9 mouse cellular contexts compared by ENCODE assay signal in the genomic region with DNA sequence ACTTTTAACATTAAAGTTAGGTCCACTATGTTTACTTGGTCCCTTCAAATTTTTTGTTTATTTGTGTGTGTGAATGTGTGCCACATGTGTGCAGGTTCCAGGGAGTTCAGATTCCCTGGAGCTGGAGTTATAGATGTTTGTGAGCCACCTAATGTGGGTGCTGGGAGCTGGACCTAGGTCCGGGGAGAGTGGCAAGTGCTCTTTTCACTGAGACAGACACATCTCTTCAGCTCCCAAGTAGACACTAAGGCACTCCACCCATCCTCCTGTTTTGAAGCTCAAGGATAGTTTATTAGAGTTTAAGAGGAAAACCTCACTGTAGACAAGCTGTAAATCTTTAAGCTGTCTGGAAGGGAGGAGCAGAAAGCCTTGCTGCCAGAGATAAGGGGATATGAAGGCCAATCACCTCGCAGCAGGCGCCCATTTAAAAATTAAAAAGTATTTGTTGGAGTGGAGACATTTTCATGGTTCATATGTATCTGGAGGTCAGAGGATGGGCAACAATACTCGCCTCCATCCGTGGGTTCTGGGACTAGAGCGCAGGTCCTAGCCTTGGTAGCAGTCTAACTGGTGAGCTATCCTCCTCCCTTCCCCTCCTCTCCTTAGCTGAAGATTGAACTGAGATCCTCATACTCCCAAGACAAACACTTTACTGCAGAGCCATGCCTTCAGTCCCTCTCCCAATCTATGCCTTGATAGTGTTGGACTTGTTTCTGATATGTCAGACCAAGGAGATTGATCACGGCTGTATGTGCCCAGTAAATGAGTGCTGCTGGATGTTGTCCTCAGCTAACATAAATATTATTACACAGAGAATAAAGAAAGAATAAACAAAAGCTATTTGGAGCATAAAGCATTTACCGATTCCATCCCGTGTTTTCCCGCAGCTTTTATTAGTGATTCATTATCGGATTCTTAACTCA. TPM values are rescaled to one million over a fixed set of nuclear protein-coding genes. Genes with fewer than 3 reads are reported as not detected.
A peak's percentile ranks its signal among the peaks of the same experiment; 100 is the strongest.
DNase-seq lines count a peak whose midpoint lies in the region; ATAC-seq lines count a peak whose summit lies in the region.
"Had no signal": no experiment of that assay in that cellular context is flagged by ENCODE, and none has a peak within 500 bp of the region (broad histone marks: within the 10 kb centered on the region; RNA-seq: fewer than 3 reads in every experiment).

No protein-coding gene starts in this region.

- no peak for ATAC-seq in limb, embryonic 12.5 days (ENCODE audit: insufficient number of reproducible peaks, insufficient read depth, low FRiP score, low TSS enrichment, low read depth)
- ATAC-seq in stomach, embryonic 16.5 days (ENCODE audit: insufficient read depth, low FRiP score) = no peak

- no peak overlapping the region for H3K4me3 ChIP-seq in limb, embryonic 12.5 days (replicated peaks)
- peak overlapping the region; percentile 71; the same call in 1 of the 2 replicates for H3K4me3 ChIP-seq in stomach, embryonic 16.5 days (replicated peaks; ENCODE audit: low read length)

- peak overlapping the region; percentile 77 for H3K4me2 ChIP-seq in limb, embryonic 12.5 days
- peak overlapping the region; percentile 86 for H3K4me2 ChIP-seq in stomach, embryonic 16.5 days (ENCODE audit: low read depth, low read length)

- intact Hi-C loops in left cerebral cortex, postnatal 25 days (cut with DNase I) = loop anchor here (1.0 kb wide), 1 partner anchor 22 kb away; a partner anchor contains a TSS

- H3K9ac ChIP-seq in limb, embryonic 12.5 days (replicated peaks) = no peak overlapping the region
- peak overlapping the region; percentile 80; the same call in 1 of the 2 replicates for H3K9ac ChIP-seq in stomach, embryonic 16.5 days (ENCODE audit: low read length)

- peak; percentile 82 for DNase-seq in heart, adult 11 months
- no peak for DNase-seq in heart, adult 8-10 months (ENCODE audit: low spot score)
- peak; percentile 57 for DNase-seq in spleen, adult 12 weeks (ENCODE audit: low spot score)
- DNase-seq in spleen, adult 18-20 months = no peak
- no peak for DNase-seq in urinary bladder, postnatal 25 days (ENCODE audit: low spot score)
- DNase-seq in left cerebral cortex, postnatal 25 days (ENCODE audit: low spot score in 2 of 2) = no peak

- no peaks in the 10 kb centered on the region for H3K36me3 ChIP-seq in limb, embryonic 12.5 days
- no peaks in the 10 kb centered on the region for H3K36me3 ChIP-seq in stomach, embryonic 16.5 days (ENCODE audit: control insufficient read depth, insufficient read depth, low read length)

- H3K4me1 ChIP-seq in limb, embryonic 12.5 days (replicated peaks) = peaks cover 21% of the 10 kb centered on the region
- peaks cover 17% of the 10 kb centered on the region; the same call in 1 of the 2 replicates for H3K4me1 ChIP-seq in stomach, embryonic 16.5 days (ENCODE audit: control insufficient read depth, insufficient read depth, low read length)

- H3K27ac ChIP-seq in limb, embryonic 12.5 days = no peak overlapping the region
- H3K27ac ChIP-seq in stomach, embryonic 16.5 days (ENCODE audit: low read length) = no peak overlapping the region; the same call in none of the 2 replicates

- H3K9me3 ChIP-seq in limb, embryonic 12.5 days = no peaks in the 10 kb centered on the region
- no peaks in the 10 kb centered on the region for H3K9me3 ChIP-seq in stomach, embryonic 16.5 days (replicated peaks; ENCODE audit: control insufficient read depth, low read length)

- 59% methylated on average over 11 of the region's 11 CpGs for WGBS in limb, embryonic 12.5 days
- 31% methylated on average over 11 of the region's 11 CpGs for WGBS in stomach, embryonic 16.5 days

- H3K27me3 ChIP-seq in limb, embryonic 12.5 days = no peaks in the 10 kb centered on the region
- no peaks in the 10 kb centered on the region for H3K27me3 ChIP-seq in stomach, embryonic 16.5 days (ENCODE audit: control insufficient read depth, insufficient read depth, low read length)
- H3K27me3 ChIP-seq: CH12.LX had no signal

RNA-seq across cellular contexts. Expression of a gene that starts 22.3 kb away (rescaled TPM):
- total RNA-seq in heart, adult 8-10 months (2022) = 100 to 1,000 TPM; 233 to 260 (median 250) TPM
- polyA plus RNA-seq in limb, embryonic 12.5 days (2016; fragmentation: Nextera tagmentation; extraction: Ambion mirVana) = 155 TPM in 2 replicates
- polyA plus RNA-seq in stomach, embryonic 16.5 days (2015; fragmentation: Nextera tagmentation; extraction: Ambion mirVana) = 138 and 151 TPM in 2 replicates
- 10 to 100 TPM; 66.5 to 76.3 TPM for total RNA-seq in left cerebral cortex, postnatal 25 days (2021)

RNA-seq across cellular contexts. Expression of a gene that starts 22.4 kb away (rescaled TPM):
- 10 to 100 TPM; 50.5 to 59.8 (median 57.0) TPM for total RNA-seq in heart, adult 8-10 months (2022)
- polyA plus RNA-seq in limb, embryonic 12.5 days (2016; fragmentation: Nextera tagmentation; extraction: Ambion mirVana) = 75.0 and 79.9 TPM in 2 replicates
- 66.4 and 73.8 TPM in 2 replicates for polyA plus RNA-seq in stomach, embryonic 16.5 days (2015; fragmentation: Nextera tagmentation; extraction: Ambion mirVana)
- 10 to 100 TPM; 69.6 to 70.4 TPM for total RNA-seq in left cerebral cortex, postnatal 25 days (2021)

Comparison
In these comparisons a context has a peak if more than half of its experiments do, and no peak if none do; other contexts are left out.
1. DNase-seq: peak in heart, adult 11 months (single experiment) and spleen, adult 12 weeks (single experiment); none in heart, adult 8-10 months (single experiment), spleen, adult 18-20 months (0 of 2), urinary bladder, postnatal 25 days (single experiment) and left cerebral cortex, postnatal 25 days (0 of 2).